Mouse (Mus musculus): Measurements from ENCODE around the gene Wfdc12.

- TF ChIP-seq CTCF (IDR thresholded peaks at IDR 0.05; ENCODE audit: borderline replicate concordance, extremely low read depth, insufficient read depth, insufficient read length): no peak
- TF ChIP-seq POLR2A (IDR thresholded peaks at IDR 0.05; ENCODE audit: borderline replicate concordance, extremely low read depth, insufficient read depth, insufficient read length, poor library complexity, severe bottlenecking): no peak
These were observed 20.5 kb upstream of the Wfdc12 start for GRCm38 (mm10) chr2:164210892-164211291.
